In genomic region chr14:54864313-54865036, GRCm38 (mm10) we compare ENCODE assay signal across 8 mouse cellular contexts. TPM values are rescaled to one million over a fixed set of nuclear protein-coding genes. Genes with fewer than 3 reads are reported as not detected.
DNase-seq lines count a peak whose midpoint lies in the region; ATAC-seq lines count a peak whose summit lies in the region.

No protein-coding gene starts in this region.

- no peaks in the 10 kb centered on the region for H3K27me3 ChIP-seq in kidney, embryonic 14.5 days (ENCODE audit: control insufficient read depth, insufficient read depth, low read length)
- H3K27me3 ChIP-seq in hindbrain, embryonic 16.5 days (replicated peaks; ENCODE audit: control insufficient read depth, insufficient read depth, low read length) = no peaks in the 10 kb centered on the region
- no peaks in the 10 kb centered on the region for H3K27me3 ChIP-seq in midbrain, embryonic 14.5 days (ENCODE audit: control insufficient read depth, insufficient read depth, low read length)

- H3K4me1 ChIP-seq in kidney, embryonic 14.5 days (ENCODE audit: control insufficient read depth, insufficient read depth, low read length) = no peaks in the 10 kb centered on the region
- H3K4me1 ChIP-seq in brown adipose tissue, adult 24 weeks (ENCODE audit: control insufficient read depth, insufficient read depth, insufficient read length, low read length) = no peaks in the 10 kb centered on the region
- peaks cover 4% of the 10 kb centered on the region for H3K4me1 ChIP-seq in hindbrain, embryonic 16.5 days (ENCODE audit: control insufficient read depth, insufficient read depth, low read depth, low read length)
- H3K4me1 ChIP-seq in midbrain, embryonic 14.5 days (ENCODE audit: control insufficient read depth, insufficient read depth, low read length) = peaks cover 4% of the 10 kb centered on the region

- no peaks in the 10 kb centered on the region for H3K9me3 ChIP-seq in kidney, embryonic 14.5 days (ENCODE audit: control insufficient read depth, low read length)
- no peaks in the 10 kb centered on the region for H3K9me3 ChIP-seq in hindbrain, embryonic 16.5 days (ENCODE audit: control insufficient read depth, low read length)
- H3K9me3 ChIP-seq in midbrain, embryonic 14.5 days (ENCODE audit: control insufficient read depth, low read length) = no peaks in the 10 kb centered on the region

- WGBS in kidney, embryonic 14.5 days = 17% methylated on average over 21 of the region's 21 CpGs
- WGBS in hindbrain, embryonic 16.5 days = 16% methylated on average over 21 of the region's 21 CpGs
- 17% methylated on average over 21 of the region's 21 CpGs for WGBS in midbrain, embryonic 14.5 days

- peak overlapping the region; percentile 46 for H3K4me2 ChIP-seq in kidney, embryonic 14.5 days (replicated peaks; ENCODE audit: low read depth, low read length)
- peak overlapping the region; percentile 84 for H3K4me2 ChIP-seq in hindbrain, embryonic 16.5 days (ENCODE audit: low read length)
- H3K4me2 ChIP-seq in midbrain, embryonic 14.5 days (ENCODE audit: low read length) = peak overlapping the region; percentile 85

- intact Hi-C loops in gastrocnemius, postnatal 36 days (cut with DNase I) = loop anchor here (1.0 to 5.0 kb wide), 2 partner anchors 12 to 77 kb away; no protein-coding TSS in a partner anchor

- H3K27ac ChIP-seq in kidney, embryonic 14.5 days (ENCODE audit: low read depth, low read length) = peak overlapping the region; percentile 82; the same call in 1 of the 2 replicates
- H3K27ac ChIP-seq in brown adipose tissue, adult 24 weeks (replicated peaks; ENCODE audit: low read depth, low read length) = no peak overlapping the region; the same call in 1 of the 2 replicates
- peak overlapping the region; percentile 82 for H3K27ac ChIP-seq in hindbrain, embryonic 16.5 days (ENCODE audit: low read depth, low read length)
- H3K27ac ChIP-seq in midbrain, embryonic 14.5 days (replicated peaks; ENCODE audit: low read depth, low read length) = peak overlapping the region; percentile 76

- no peak for DNase-seq in kidney, postnatal 10 days
- DNase-seq in midbrain, embryonic 14.5 days = no peak
- DNase-seq in left cerebral cortex, adult 18-20 months (ENCODE audit: low spot score in 2 of 2) = no peak
- DNase-seq in gastrocnemius, postnatal 36 days = no peak
- no peak for DNase-seq in layer of hippocampus, postnatal 14 days (ENCODE audit: low spot score in 2 of 2)

- no peaks in the 10 kb centered on the region for H3K36me3 ChIP-seq in kidney, embryonic 14.5 days (ENCODE audit: control insufficient read depth, insufficient read depth, low read length)
- H3K36me3 ChIP-seq in hindbrain, embryonic 16.5 days (ENCODE audit: control insufficient read depth, insufficient read depth, low read length) = no peaks in the 10 kb centered on the region
- H3K36me3 ChIP-seq in midbrain, embryonic 14.5 days (ENCODE audit: control insufficient read depth, insufficient read depth, low read length) = no peaks in the 10 kb centered on the region

- H3K9ac ChIP-seq in kidney, embryonic 14.5 days (ENCODE audit: low read depth, low read length) = peak overlapping the region; percentile 89
- H3K9ac ChIP-seq in hindbrain, embryonic 16.5 days (ENCODE audit: low read depth, low read length) = peak overlapping the region; percentile 98
- H3K9ac ChIP-seq in midbrain, embryonic 14.5 days (replicated peaks; ENCODE audit: low read length) = peak overlapping the region; percentile 92

- 0 out of 2 replicates have a peak, but pooled peaks have one; percentile 4 for ATAC-seq in kidney, embryonic 14.5 days (ENCODE audit: low FRiP score, low TSS enrichment)
- peak; percentile 45; the same call in 1 of the 2 replicates for ATAC-seq in hindbrain, embryonic 16.5 days
- ATAC-seq in midbrain, embryonic 14.5 days (ENCODE audit: low FRiP score, low TSS enrichment) = peak; percentile 18; the same call in 1 of the 2 replicates

- H3K4me3 ChIP-seq in kidney, embryonic 14.5 days (ENCODE audit: low read length) = peak overlapping the region; percentile 82
- H3K4me3 ChIP-seq in brown adipose tissue, adult 24 weeks (ENCODE audit: insufficient read depth, low read depth, low read length) = peak overlapping the region; percentile 76
- H3K4me3 ChIP-seq in hindbrain, embryonic 16.5 days (ENCODE audit: low read length) = peak overlapping the region; percentile 98
- peak overlapping the region; percentile 96 for H3K4me3 ChIP-seq in midbrain, embryonic 14.5 days (replicated peaks; ENCODE audit: low read depth, low read length)

RNA-seq across cellular contexts. Expression of gene Homez, which starts 6.3 kb away (rescaled TPM):
- polyA plus RNA-seq in kidney, embryonic 14.5 days (2014; fragmentation: Nextera tagmentation; extraction: Ambion mirVana) = 10.3 and 19.1 TPM in 2 replicates
- polyA plus RNA-seq in brown adipose tissue, adult 24 weeks (2012; ENCODE audit: insufficient read depth, insufficient read length, missing spikeins) = 3.3 and 4.6 TPM in 2 replicates
- polyA plus RNA-seq in hindbrain, embryonic 16.5 days (2015; fragmentation: Nextera tagmentation; extraction: Ambion mirVana) = 11.2 and 12.9 TPM in 2 replicates
- polyA plus RNA-seq in midbrain, embryonic 14.5 days (2014; fragmentation: Nextera tagmentation; extraction: Ambion mirVana) = 6.0 and 9.4 TPM in 2 replicates
- total RNA-seq in left cerebral cortex, adult 18-20 months (2021) = 10 to 100 TPM; 20.6 to 21.9 TPM
- 1 to 10 TPM; 2.6 to 4.0 TPM for total RNA-seq in gastrocnemius, postnatal 36 days (2021)
- 10 to 100 TPM; 20.8 to 21.7 TPM for total RNA-seq in layer of hippocampus, postnatal 14 days (2021)

RNA-seq across cellular contexts. Expression of gene Ppp1r3e, which starts 12.9 kb away (rescaled TPM):
- polyA plus RNA-seq in kidney, embryonic 14.5 days (2014; fragmentation: Nextera tagmentation; extraction: Ambion mirVana) = 2.9 and 4.5 TPM in 2 replicates
- polyA plus RNA-seq in brown adipose tissue, adult 24 weeks (2012; ENCODE audit: insufficient read depth, insufficient read length, missing spikeins) = 15.9 and 20.3 TPM in 2 replicates
- polyA plus RNA-seq in hindbrain, embryonic 16.5 days (2015; fragmentation: Nextera tagmentation; extraction: Ambion mirVana) = 4.1 and 5.3 TPM in 2 replicates
- 2.1 and 4.4 TPM in 2 replicates for polyA plus RNA-seq in midbrain, embryonic 14.5 days (2014; fragmentation: Nextera tagmentation; extraction: Ambion mirVana)
- 10 to 100 TPM; 18.5 to 19.8 TPM for total RNA-seq in left cerebral cortex, adult 18-20 months (2021)
- total RNA-seq in gastrocnemius, postnatal 36 days (2021) = 1 to 10 TPM; 2.9 to 3.0 TPM
- 10 to 100 TPM; 24.3 to 27.5 TPM for total RNA-seq in layer of hippocampus, postnatal 14 days (2021)

RNA-seq across cellular contexts. Expression of gene Bcl2l2, which starts 18.7 kb away (rescaled TPM):
- polyA plus RNA-seq in kidney, embryonic 14.5 days (2014; fragmentation: Nextera tagmentation; extraction: Ambion mirVana) = 5.3 and 6.1 TPM in 2 replicates
- polyA plus RNA-seq in brown adipose tissue, adult 24 weeks (2012; ENCODE audit: insufficient read depth, insufficient read length, missing spikeins) = 26.3 and 28.2 TPM in 2 replicates
- polyA plus RNA-seq in hindbrain, embryonic 16.5 days (2015; fragmentation: Nextera tagmentation; extraction: Ambion mirVana) = 4.8 and 5.9 TPM in 2 replicates
- 5.5 and 5.8 TPM in 2 replicates for polyA plus RNA-seq in midbrain, embryonic 14.5 days (2014; fragmentation: Nextera tagmentation; extraction: Ambion mirVana)
- 100 to 1,000 TPM; 140 to 142 TPM for total RNA-seq in left cerebral cortex, adult 18-20 months (2021)
- 10 to 100 TPM; 20.9 to 25.9 TPM for total RNA-seq in gastrocnemius, postnatal 36 days (2021)
- total RNA-seq in layer of hippocampus, postnatal 14 days (2021) = 10 to 100 TPM; 95.3 to 96.8 TPM

RNA-seq across cellular contexts. Expression of gene Gm20521, which starts 18.8 kb away (rescaled TPM):
- polyA plus RNA-seq in kidney, embryonic 14.5 days (2014; fragmentation: Nextera tagmentation; extraction: Ambion mirVana) = 0.44 TPM in 1 of 2 replicates, not detected in the other
- polyA plus RNA-seq in brown adipose tissue, adult 24 weeks (2012; ENCODE audit: insufficient read depth, insufficient read length, missing spikeins) = not detected in 2 replicates
- 0.14 TPM in 1 of 2 replicates, not detected in the other for polyA plus RNA-seq in hindbrain, embryonic 16.5 days (2015; fragmentation: Nextera tagmentation; extraction: Ambion mirVana)
- polyA plus RNA-seq in midbrain, embryonic 14.5 days (2014; fragmentation: Nextera tagmentation; extraction: Ambion mirVana) = not detected in 2 replicates
- not detected for total RNA-seq in left cerebral cortex, adult 18-20 months (2021)
- total RNA-seq in gastrocnemius, postnatal 36 days (2021) = not detected
- under 1 TPM; 0.30 to 0.88 TPM for total RNA-seq in layer of hippocampus, postnatal 14 days (2021)

RNA-seq across cellular contexts. Expression of gene Pabpn1, which starts 27.8 kb away (rescaled TPM):
- 178 and 227 TPM in 2 replicates for polyA plus RNA-seq in kidney, embryonic 14.5 days (2014; fragmentation: Nextera tagmentation; extraction: Ambion mirVana)
- polyA plus RNA-seq in brown adipose tissue, adult 24 weeks (2012; ENCODE audit: insufficient read depth, insufficient read length, missing spikeins) = 75.5 and 89.7 TPM in 2 replicates
- 127 and 130 TPM in 2 replicates for polyA plus RNA-seq in hindbrain, embryonic 16.5 days (2015; fragmentation: Nextera tagmentation; extraction: Ambion mirVana)
- 171 and 206 TPM in 2 replicates for polyA plus RNA-seq in midbrain, embryonic 14.5 days (2014; fragmentation: Nextera tagmentation; extraction: Ambion mirVana)
- total RNA-seq in left cerebral cortex, adult 18-20 months (2021) = 100 to 1,000 TPM; 229 to 230 TPM
- total RNA-seq in gastrocnemius, postnatal 36 days (2021) = 10 to 100 TPM; 51.0 to 53.2 TPM
- total RNA-seq in layer of hippocampus, postnatal 14 days (2021) = 100 to 1,000 TPM; 256 to 278 TPM
